Mouse (Mus musculus) thymus, adult 2 months (tissue): ENCODE results near the gene Znrf2. TPM values are rescaled to one million over a fixed set of nuclear protein-coding genes. Genes with fewer than 3 reads are reported as not detected.

ENCODE experiments used
- DNase-seq: peaks from one replicate; pipeline ENCODE4 v3.0.0; 2021
- H3K27ac ChIP-seq: fragments of 200-500 bp; 2 replicates; pipeline ENCODE4 v1.5.1; 2012; ENCODE audit warnings: low read length, control low read depth; ENCODE audit not compliant: control insufficient read depth, insufficient read depth
- H3K27me3 ChIP-seq: fragments of 200-500 bp; 2 replicates; pipeline ENCODE4 v1.6.1; 2012; ENCODE audit warnings: mild to moderate bottlenecking, low read length, moderate library complexity, mixed read lengths; ENCODE audit not compliant: control insufficient read depth, insufficient read depth
- H3K36me3 ChIP-seq: fragments of 200-500 bp; 2 replicates; pipeline ENCODE4 v1.6.1; 2012; ENCODE audit warnings: mild to moderate bottlenecking, low read length, moderate library complexity; ENCODE audit not compliant: control insufficient read depth, insufficient read depth
- H3K4me1 ChIP-seq: fragments of 200-500 bp; replicated peaks from 2 replicates; pipeline ENCODE4 v1.6.1; 2012; ENCODE audit warnings: low read length; ENCODE audit not compliant: control insufficient read depth, insufficient read depth
- H3K4me3 ChIP-seq: fragments of 200-500 bp; 2 replicates; pipeline ENCODE4 v1.5.1; 2012; ENCODE audit warnings: mild to moderate bottlenecking, low read length, control low read depth, moderate library complexity; ENCODE audit not compliant: control insufficient read depth, insufficient read depth
- CTCF ChIP-seq: fragments of 200-500 bp; IDR thresholded peaks from 2 replicates; pipeline ENCODE4 v1.5.1; 2012; ENCODE audit warnings: mild to moderate bottlenecking, control low read depth, low read length, moderate library complexity, borderline replicate concordance; ENCODE audit not compliant: control insufficient read depth, poor library complexity, insufficient read depth; ENCODE audit errors: extremely low read depth
- POLR2A ChIP-seq: fragments of 200-500 bp; IDR thresholded peaks from 2 replicates; pipeline ENCODE4 v1.6.1; 2012; ENCODE audit warnings: mild to moderate bottlenecking, low read length, control low read depth, moderate library complexity; ENCODE audit not compliant: control insufficient read depth, poor library complexity, insufficient read depth; ENCODE audit errors: extremely low read depth
- WGBS: fragments of 180-500 bp; shearing (Covaris S2); methylation state at CpG from one replicate; pipeline ENCODE4 v1.1.7; 2018; 5-methylcytosine and 5-hydroxymethylcytosine counted together
- polyA plus RNA-seq: library from polyadenylated mRNA; depleted of rRNA; stranded (reverse); fragments of >200 nt; gene quantifications from 2 replicates; pipeline ENCODE4 v1.2.3, GENCODE M21; 2012

Gene Znrf2
- polyA plus RNA-seq, 1 experiment = 17.5 TPM

GRCm38 (mm10) chr6:54802348-54802747, 14.4 kb upstream of the Znrf2 start:
- Histone ChIP-seq H3K27me3 (no peaks in the 10 kb centered on the region), H3K4me1 (peaks cover 11% of the 10 kb centered on the region), H3K4me3 (no peak overlapping the region), H3K27ac (no peak overlapping the region), H3K36me3 (no peaks in the 10 kb centered on the region)
- WGBS = 88% methylated on average over 8 of the region's 8 CpGs
- TF ChIP-seq CTCF (no peak), POLR2A (no peak)
- DNase-seq = no peak

- peaks cover 17% of the 10 kb centered on the region for H3K4me1 ChIP-seq
- peak overlapping the region; percentile 64 for H3K27ac ChIP-seq
- TF ChIP-seq POLR2A (no peak), CTCF (no peak)
- 43% methylated on average over 18 of the region's 18 CpGs for WGBS
- H3K4me3 ChIP-seq = no peak overlapping the region
- no peaks in the 10 kb centered on the region for H3K36me3 ChIP-seq
- DNase-seq = peak; percentile 64
- no peaks in the 10 kb centered on the region for H3K27me3 ChIP-seq
Measured at GRCm38 (mm10) chr6:54804066-54804864, 12.5 kb upstream of the Znrf2 start.

- Histone ChIP-seq H3K27me3 (no peaks in the 10 kb centered on the region), H3K4me1 (peaks cover 29% of the 10 kb centered on the region), H3K36me3 (no peaks in the 10 kb centered on the region), H3K27ac (no peak overlapping the region), H3K4me3 (no peak overlapping the region)
- TF ChIP-seq CTCF (no peak), POLR2A (no peak)
- no peak for DNase-seq
- WGBS = 93% methylated on average over 5 of the region's 5 CpGs
Measured at GRCm38 (mm10) chr6:54805779-54806178, 10.9 kb upstream of the Znrf2 start.

- WGBS = 20% methylated on average over 7 of the region's 7 CpGs
- Histone ChIP-seq H3K36me3 (no peaks in the 10 kb centered on the region), H3K27ac (peak overlapping the region; percentile 67), H3K4me1 (peaks cover 32% of the 10 kb centered on the region), H3K27me3 (no peaks in the 10 kb centered on the region), H3K4me3 (no peak overlapping the region)
- peak; percentile 18; the same call in 1 of the 2 replicates for TF ChIP-seq CTCF
- TF ChIP-seq POLR2A = no peak
- peak; percentile 68 for DNase-seq
Measured at GRCm38 (mm10) chr6:54809531-54810313, 7.0 kb upstream of the Znrf2 start.

DNA sequence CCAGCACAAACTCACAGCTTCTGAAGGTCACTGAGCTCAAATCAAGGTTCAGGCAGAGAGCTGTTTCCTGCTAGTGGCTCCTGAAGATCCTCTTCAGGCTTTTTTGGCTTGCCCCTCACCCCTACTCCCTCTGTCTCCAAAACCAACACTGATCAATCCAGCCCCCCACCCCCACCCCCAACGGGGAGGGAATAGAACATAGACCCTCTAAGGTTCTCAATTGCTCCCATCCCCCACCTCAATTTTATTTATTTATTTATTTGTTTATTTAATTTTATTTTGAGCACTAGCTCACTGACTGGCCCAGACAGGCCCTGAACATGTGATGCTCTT, 6.4 kb upstream of the Znrf2 start:
- H3K36me3 ChIP-seq = no peaks in the 10 kb centered on the region
- TF ChIP-seq CTCF (no peak), POLR2A (no peak)
- no peak overlapping the region for H3K4me3 ChIP-seq
- 21% methylated on average over 1 of the region's 1 CpGs for WGBS
- peak overlapping the region; percentile 67 for H3K27ac ChIP-seq
- H3K27me3 ChIP-seq = no peaks in the 10 kb centered on the region
- DNase-seq = no peak
- H3K4me1 ChIP-seq = peaks cover 31% of the 10 kb centered on the region

DNA sequence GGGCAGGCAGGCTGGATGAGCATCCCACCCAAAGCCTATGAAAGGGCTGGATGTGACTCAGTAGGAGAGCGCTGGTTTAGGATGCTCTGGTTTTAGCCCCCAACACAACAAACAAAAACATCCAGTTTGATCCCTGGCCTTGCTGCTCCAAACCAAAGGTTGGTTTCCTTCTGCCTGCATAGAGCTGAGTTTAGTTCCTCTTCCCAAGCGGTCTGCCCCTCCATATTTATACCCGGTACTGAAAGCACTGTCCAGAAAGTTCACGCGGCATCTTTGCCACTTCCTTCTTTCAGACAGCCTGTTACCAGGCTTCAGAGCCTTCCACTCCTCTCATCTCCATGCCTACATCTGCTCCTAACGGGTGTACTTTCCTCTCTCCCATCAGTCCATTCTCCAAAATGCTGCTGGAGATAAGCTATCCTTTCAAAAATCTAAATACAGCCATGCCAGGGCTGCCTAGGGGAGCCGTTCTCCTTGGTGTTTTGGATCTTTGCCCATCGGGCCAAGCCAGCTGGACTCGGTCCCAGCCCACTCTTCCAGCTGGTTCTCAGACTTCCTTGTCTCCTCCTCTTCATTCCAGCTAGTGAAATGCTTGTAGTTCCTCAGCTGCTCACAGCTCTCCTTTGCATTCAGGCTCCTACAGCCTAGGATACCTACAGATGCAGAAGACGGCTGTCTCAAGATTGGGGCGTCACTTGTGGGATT, 5.0 kb upstream of the Znrf2 start:
- H3K27ac ChIP-seq = no peak overlapping the region
- no peak overlapping the region for H3K4me3 ChIP-seq
- H3K4me1 ChIP-seq = peaks cover 36% of the 10 kb centered on the region
- H3K36me3 ChIP-seq = no peaks in the 10 kb centered on the region
- 43% methylated on average over 11 of the region's 11 CpGs for WGBS
- no peaks in the 10 kb centered on the region for H3K27me3 ChIP-seq
- DNase-seq = no peak
- TF ChIP-seq POLR2A = no peak
- no peak for TF ChIP-seq CTCF
